Mouse (Mus musculus): ENCODE results near the gene Mtor.

- TF ChIP-seq EP300 (IDR thresholded peaks at IDR 0.05; ENCODE audit: low read depth) = no peak
- TF ChIP-seq CTCF (IDR thresholded peaks at IDR 0.05; ENCODE audit: low read depth) = no peak
These were observed 155.7 kb downstream of the Mtor start for GRCm38 (mm10) chr4:148604141-148604540.
